Mouse (Mus musculus) kidney, adult 2 months (tissue): ENCODE measurements around the gene Crocc.

ENCODE experiments used
- CTCF ChIP-seq: fragments of 200-500 bp; conservative IDR thresholded peaks from 2 replicates; pipeline ENCODE4 v1.5.1; 2011; ENCODE audit warnings: low read depth, mild to moderate bottlenecking, control low read depth, low read length, moderate library complexity, mixed read lengths; ENCODE audit not compliant: insufficient read depth, insufficient read length
- POLR2A ChIP-seq: fragments of 200-500 bp; IDR thresholded peaks from one replicate; pipeline ENCODE4 v1.6.1; 2011; ENCODE audit warnings: low read depth, low read length, control low read depth

DNA sequence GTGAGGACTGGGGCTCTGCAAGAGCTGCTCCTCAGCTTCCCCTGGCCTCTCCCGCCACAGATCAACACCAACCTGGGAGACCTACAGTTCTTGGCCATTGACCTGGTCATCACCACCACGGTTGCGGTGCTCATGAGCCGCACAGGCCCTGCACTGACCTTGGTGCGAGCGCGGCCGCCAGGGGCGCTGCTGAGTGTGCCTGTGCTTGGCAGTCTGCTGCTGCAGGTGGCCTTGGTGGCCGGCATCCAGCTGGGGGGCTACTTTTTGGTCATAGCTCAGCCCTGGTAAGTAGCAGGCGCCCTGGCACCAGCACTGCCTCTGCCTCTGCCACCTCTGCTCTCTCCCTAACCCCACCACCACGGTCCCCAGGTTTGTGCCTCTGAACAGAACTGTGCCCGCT, 54.4 kb downstream of the Crocc start:
- TF ChIP-seq POLR2A (no peak), CTCF (no peak; the same call in 1 of the 2 replicates)
